Mouse (Mus musculus) kidney, postnatal 0 days (tissue): Measurements from ENCODE around the gene Syne2. TPM values are rescaled to one million over a fixed set of nuclear protein-coding genes. Genes with fewer than 3 reads are reported as not detected.

Experiments used
- ATAC-seq: fragments of 200-750 bp; cut with Nextera tagmentation; replicated peaks from 2 replicates; pipeline ENCODE4 v1.8.0; 2017; ENCODE audit warnings: low read depth, moderate number of reproducible peaks, moderate TSS enrichment, moderate library complexity; ENCODE audit not compliant: low FRiP score
- DNase-seq: peaks from one replicate; pipeline ENCODE4 v3.0.0-alpha.2; 2016; ENCODE audit warnings: low spot score
- H3K27ac ChIP-seq: fragments of 300-500 bp; sonication (generic); 2 replicates; pipeline ENCODE4 v1.5.1; 2014; ENCODE audit warnings: mild to moderate bottlenecking
- H3K27me3 ChIP-seq: fragments of 300-500 bp; sonication (generic); 2 replicates; pipeline ENCODE4 v1.6.1; 2014; ENCODE audit warnings: low read length, mixed read lengths; ENCODE audit not compliant: insufficient read depth
- H3K36me3 ChIP-seq: fragments of 300-500 bp; sonication (generic); 2 replicates; pipeline ENCODE4 v1.6.1; 2014; ENCODE audit warnings: low read length, mixed read lengths; ENCODE audit not compliant: insufficient read depth
- H3K4me1 ChIP-seq: fragments of 300-500 bp; sonication (generic); replicated peaks from 2 replicates; pipeline ENCODE4 v1.6.1; 2014; ENCODE audit warnings: antibody characterized with exemption, low read length, mixed read lengths; ENCODE audit not compliant: insufficient read depth
- H3K4me2 ChIP-seq: fragments of 300-500 bp; sonication (generic); 2 replicates; pipeline ENCODE4 v1.6.1; 2014; ENCODE audit warnings: mild to moderate bottlenecking, low read length, moderate library complexity, mixed read lengths
- H3K4me3 ChIP-seq: fragments of 300-500 bp; sonication (generic); replicated peaks from 2 replicates; pipeline ENCODE4 v1.5.1; 2014; ENCODE audit warnings: low read depth, low read length
- H3K9ac ChIP-seq: fragments of 300-500 bp; sonication (generic); 2 replicates; pipeline ENCODE4 v1.6.1; 2014; ENCODE audit warnings: low read depth, low read length
- H3K9me3 ChIP-seq: fragments of 300-500 bp; sonication (generic); replicated peaks from 2 replicates; pipeline ENCODE4 v1.6.1; 2016; ENCODE audit warnings: low read length, inconsistent platforms, mixed read lengths
- CTCF ChIP-seq: IDR thresholded peaks from 2 replicates; pipeline ENCODE4 v1.5.1; 2016; ENCODE audit warnings: antibody characterized with exemption, low read depth, mild to moderate bottlenecking, moderate library complexity
- WGBS: fragments of 180-500 bp; shearing (Covaris S2); extraction: QIAGEN DNeasy Blood & Tissue Kit; methylation state at CpG from one replicate; pipeline ENCODE4 v1.1.7; 2014; 5-methylcytosine and 5-hydroxymethylcytosine counted together
- polyA plus RNA-seq: library from polyadenylated mRNA; unstranded; fragments of >200 nt; fragmentation: Nextera tagmentation; extraction: Ambion mirVana; gene quantifications from 2 replicates; pipeline ENCODE4 v1.2.1, GENCODE M21; 2015

The Syne2 gene
- polyA plus RNA-seq, 1 experiment from 2014 or later = 37.2 TPM

GRCm38 (mm10) chr12:76073066-76073826 lies 255.3 kb downstream of the Syne2 start:
- H3K4me3 ChIP-seq = no peak overlapping the region
- peaks cover 28% of the 10 kb centered on the region; the same call in 1 of the 2 replicates for H3K36me3 ChIP-seq
- H3K4me2 ChIP-seq = no peak overlapping the region
- H3K27ac ChIP-seq = no peak overlapping the region
- 0 out of 2 replicates have a peak, but pooled peaks cover 8% of the 10 kb centered on the region for H3K4me1 ChIP-seq
- ATAC-seq (no peak), DNase-seq (no peak)
- 38% methylated on average over 13 of the region's 13 CpGs for WGBS
- no peak overlapping the region for H3K9ac ChIP-seq
- no peak for TF ChIP-seq CTCF
- no peaks in the 10 kb centered on the region for H3K27me3 ChIP-seq
- no peaks in the 10 kb centered on the region for H3K9me3 ChIP-seq

GRCm38 (mm10) chr12:76073981-76074380 lies 256.0 kb downstream of the Syne2 start:
- no peak overlapping the region for H3K27ac ChIP-seq
- H3K4me3 ChIP-seq = no peak overlapping the region
- peaks cover 31% of the 10 kb centered on the region for H3K36me3 ChIP-seq
- 0 out of 2 replicates have a peak, but pooled peaks cover 8% of the 10 kb centered on the region for H3K4me1 ChIP-seq
- H3K27me3 ChIP-seq = no peaks in the 10 kb centered on the region
- H3K4me2 ChIP-seq = no peak overlapping the region
- WGBS = 74% methylated on average over 7 of the region's 7 CpGs
- DNase-seq = no peak
- no peak overlapping the region for H3K9ac ChIP-seq
- H3K9me3 ChIP-seq = no peaks in the 10 kb centered on the region
- no peak for ATAC-seq
- no peak for TF ChIP-seq CTCF

GRCm38 (mm10) chr12:76080876-76081556 lies 263.1 kb downstream of the Syne2 start:
- Histone ChIP-seq H3K4me1 (no peaks in the 10 kb centered on the region), H3K4me2 (peak overlapping the region; percentile 48), H3K36me3 (peaks cover 10% of the 10 kb centered on the region; the same call in 1 of the 2 replicates), H3K27me3 (no peaks in the 10 kb centered on the region), H3K9me3 (no peaks in the 10 kb centered on the region), H3K4me3 (no peak overlapping the region), H3K9ac (no peak overlapping the region), H3K27ac (no peak overlapping the region)
- TF ChIP-seq CTCF = no peak
- no peak for ATAC-seq
- peak; percentile 12 for DNase-seq
- WGBS = 34% methylated on average over 14 of the region's 14 CpGs

- no peaks in the 10 kb centered on the region for H3K9me3 ChIP-seq
- H3K4me2 ChIP-seq = peak overlapping the region; percentile 48
- H3K36me3 ChIP-seq = peaks cover 10% of the 10 kb centered on the region; the same call in 1 of the 2 replicates
- TF ChIP-seq CTCF = no peak
- DNase-seq (peak; percentile 39), ATAC-seq (peak; percentile 52; the same call in 1 of the 2 replicates)
- 12% methylated on average over 22 of the region's 22 CpGs for WGBS
- H3K27ac ChIP-seq = no peak overlapping the region
- H3K9ac ChIP-seq = no peak overlapping the region; the same call in 1 of the 2 replicates
- no peaks in the 10 kb centered on the region for H3K4me1 ChIP-seq
- 0 out of 2 replicates have a peak overlapping the region, but pooled peaks have one; percentile 1 for H3K4me3 ChIP-seq
- no peaks in the 10 kb centered on the region for H3K27me3 ChIP-seq
Measured at GRCm38 (mm10) chr12:76081557-76082211, 263.8 kb downstream of the Syne2 start.

GRCm38 (mm10) chr12:76085066-76085465 lies 267.1 kb downstream of the Syne2 start:
- Histone ChIP-seq H3K4me2 (no peak overlapping the region), H3K4me3 (no peak overlapping the region), H3K4me1 (no peaks in the 10 kb centered on the region), H3K9me3 (no peaks in the 10 kb centered on the region), H3K27me3 (no peaks in the 10 kb centered on the region), H3K27ac (no peak overlapping the region), H3K9ac (no peak overlapping the region), H3K36me3 (0 out of 2 replicates have a peak, but pooled peaks cover 6% of the 10 kb centered on the region)
- 42% methylated on average over 9 of the region's 9 CpGs for WGBS
- no peak for TF ChIP-seq CTCF
- DNase-seq (peak; percentile 14), ATAC-seq (0 out of 2 replicates have a peak, but pooled peaks have one; percentile 57)
